Mouse (Mus musculus): ENCODE data around the gene Ncoa1.

Ncoa1 gene

DNA sequence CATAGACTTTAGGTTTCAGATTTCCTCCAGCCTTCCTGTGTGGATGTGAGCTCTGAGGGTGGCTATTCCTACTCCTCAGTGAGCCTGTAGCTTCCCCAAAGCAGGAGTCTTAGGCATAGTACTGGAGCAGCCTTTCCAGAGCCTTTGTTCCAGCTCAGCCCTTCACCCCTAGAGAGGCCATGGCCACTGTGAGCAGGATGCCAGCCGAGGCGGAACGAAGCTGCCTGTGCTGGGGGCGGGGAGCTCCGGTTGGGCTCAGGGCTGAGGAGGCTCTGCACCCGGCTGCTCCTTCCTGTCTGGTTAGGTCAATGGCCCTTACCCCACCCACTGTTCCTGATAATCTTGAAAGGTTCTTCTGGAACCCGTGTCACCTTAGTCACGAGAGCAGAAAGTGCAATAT, 264.1 kb downstream of the Ncoa1 start:
- DNase-seq (ENCODE audit: extremely low spot score, low spot score) = no peak

DNA sequence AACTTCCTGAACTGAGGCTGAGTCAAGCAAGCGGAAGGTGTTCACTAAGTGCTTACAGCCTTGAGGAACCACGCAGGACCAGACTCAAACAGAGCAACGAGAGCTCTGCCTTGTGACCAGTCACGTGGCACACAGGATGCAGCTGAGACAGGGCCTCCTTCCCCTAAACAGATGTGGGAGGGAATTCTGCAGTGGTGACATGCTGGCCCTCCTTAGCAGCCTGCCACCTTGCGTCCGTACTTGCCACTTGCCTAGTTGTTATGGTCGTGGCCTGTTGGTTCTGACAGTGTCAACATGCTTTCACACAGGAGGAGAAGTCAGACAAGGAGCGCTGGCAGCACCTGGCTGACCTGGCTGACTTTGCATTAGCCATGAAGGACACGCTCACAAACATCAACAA, 265.8 kb downstream of the Ncoa1 start:
- DNase-seq (ENCODE audit: extremely low spot score, low spot score) = no peak

DNA sequence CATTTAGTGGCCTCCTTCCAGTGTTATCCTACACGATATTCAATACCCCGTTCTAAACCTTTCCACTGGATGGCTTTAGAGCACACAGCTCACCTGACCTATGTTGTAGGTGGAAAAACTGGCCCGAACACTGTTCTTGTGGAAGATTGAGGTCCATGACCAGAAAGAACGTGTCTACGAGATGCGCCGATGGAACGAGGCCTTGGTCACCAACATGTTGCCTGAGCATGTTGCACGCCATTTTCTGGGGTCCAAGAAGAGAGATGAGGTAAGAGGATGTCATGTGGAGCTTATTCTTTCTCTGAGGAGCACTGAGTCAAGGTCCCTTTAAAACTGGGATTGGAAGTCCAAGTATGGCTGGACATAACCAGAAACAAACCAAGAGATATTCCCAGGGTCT, 267.8 kb downstream of the Ncoa1 start:
- DNase-seq (ENCODE audit: extremely low spot score, low spot score) = no peak

DNA sequence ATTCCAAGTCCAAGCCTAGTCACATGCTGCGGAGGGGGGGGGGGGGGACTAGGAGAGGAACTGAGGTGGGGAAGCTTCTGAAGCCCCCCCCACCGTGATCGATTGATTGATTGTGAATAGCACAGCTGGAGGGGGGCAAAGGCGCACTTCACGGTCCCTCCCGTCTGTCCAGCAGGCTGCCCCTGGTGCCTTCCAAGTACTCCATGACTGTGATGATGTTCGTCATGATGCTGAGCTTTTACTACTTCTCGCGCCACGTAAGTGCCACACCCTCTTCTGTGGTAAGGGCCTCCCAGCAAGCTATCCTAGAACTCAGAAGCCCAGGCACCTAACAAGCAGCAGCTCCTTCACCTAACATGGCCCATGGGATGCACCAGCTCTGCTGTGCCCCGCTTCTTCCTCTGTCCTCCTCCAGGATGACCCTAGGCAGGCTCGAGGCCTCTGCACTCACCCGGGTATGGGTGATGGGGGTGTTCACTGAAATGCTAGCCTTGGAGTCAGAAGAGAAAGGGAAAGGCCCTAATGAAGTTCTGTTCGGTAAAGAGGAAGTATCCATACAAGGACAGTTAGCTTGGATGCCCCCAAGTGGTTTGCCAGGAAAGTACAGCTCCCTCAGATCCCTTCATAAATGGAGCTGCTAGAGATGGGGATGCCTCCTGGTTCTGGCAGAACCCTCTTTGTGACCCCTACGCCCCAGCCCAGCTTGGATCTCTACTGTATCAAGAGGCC, 268.4 kb downstream of the Ncoa1 start:
- no peak for DNase-seq (ENCODE audit: extremely low spot score, low spot score)

DNA sequence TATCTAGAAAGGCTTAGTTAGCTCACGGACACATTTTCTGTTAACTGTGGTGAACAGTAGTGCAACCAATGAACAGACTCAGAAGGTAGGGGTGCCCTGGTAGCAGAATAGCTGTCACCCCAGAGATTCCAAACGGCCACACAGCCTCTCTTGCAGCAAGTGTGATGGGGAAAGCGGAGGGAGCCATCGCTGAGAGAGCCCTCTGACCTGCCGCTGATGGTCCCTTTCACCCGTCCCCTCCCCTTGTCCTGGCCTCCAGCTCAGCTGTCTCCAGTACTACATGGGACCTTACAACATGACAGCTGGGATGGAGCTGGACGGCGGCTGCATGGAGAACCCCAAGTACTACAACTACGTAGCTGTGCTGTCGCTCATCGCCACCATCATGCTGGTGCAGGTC, 270.9 kb downstream of the Ncoa1 start:
- DNase-seq (ENCODE audit: extremely low spot score, low spot score) = no peak

DNA sequence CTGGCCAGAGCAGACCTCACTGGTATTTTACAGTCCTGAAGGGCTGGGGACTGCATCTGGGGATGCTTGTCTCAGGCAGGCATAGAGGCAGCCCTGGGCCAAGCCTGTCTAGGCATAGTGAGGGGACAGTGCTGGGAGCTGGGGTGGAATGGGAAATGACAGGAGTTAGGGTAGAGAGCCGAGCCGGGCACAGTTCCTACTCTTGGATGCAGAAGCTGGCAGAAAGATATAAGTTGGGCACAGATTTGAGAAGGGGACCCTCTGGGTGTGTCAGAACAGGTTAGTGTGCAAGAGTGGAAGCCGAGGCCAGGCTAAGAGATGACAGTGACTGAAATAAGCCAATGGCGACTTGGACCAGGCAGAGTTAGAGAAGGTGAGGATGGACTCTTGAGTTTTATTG, 274.8 kb downstream of the Ncoa1 start:
- DNase-seq (ENCODE audit: extremely low spot score, low spot score) = no peak

DNA sequence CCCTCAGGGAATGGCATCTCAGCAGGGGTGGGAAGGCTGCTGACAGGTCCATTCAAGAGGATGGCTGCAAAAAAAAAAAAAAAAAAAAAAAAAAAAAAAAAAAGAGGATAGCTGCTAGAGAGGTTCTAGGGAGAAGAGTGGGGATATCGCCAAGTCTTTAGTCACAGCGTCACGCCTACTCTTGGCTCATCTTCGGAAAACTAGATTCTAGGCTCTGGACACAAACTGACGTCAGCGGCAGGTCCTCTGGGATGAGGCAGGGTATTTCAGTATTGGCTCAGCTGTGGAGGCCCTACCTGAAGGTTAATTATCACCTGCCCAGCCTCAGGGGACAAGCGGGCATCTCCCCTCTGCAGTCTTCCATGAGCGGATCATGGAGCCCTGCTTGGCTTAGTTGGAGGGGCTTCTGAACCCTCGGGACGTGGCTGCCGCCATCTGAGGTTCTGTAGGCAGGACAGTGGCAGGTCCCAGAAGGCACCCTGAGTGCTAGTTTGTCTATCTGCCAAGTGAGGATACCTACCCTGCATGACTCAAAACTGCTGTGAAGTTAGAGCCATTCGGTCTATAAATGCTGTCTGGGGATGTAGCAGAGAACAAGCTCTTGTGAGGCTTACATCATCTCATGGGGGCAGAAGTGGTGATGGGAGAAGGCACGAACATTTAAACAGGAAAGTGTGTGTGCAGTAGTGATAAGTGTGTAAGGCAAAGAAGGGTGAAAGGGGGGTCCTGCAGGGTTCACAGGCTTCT, 275.4 kb downstream of the Ncoa1 start:
- DNase-seq (ENCODE audit: extremely low spot score, low spot score) = no peak

DNA sequence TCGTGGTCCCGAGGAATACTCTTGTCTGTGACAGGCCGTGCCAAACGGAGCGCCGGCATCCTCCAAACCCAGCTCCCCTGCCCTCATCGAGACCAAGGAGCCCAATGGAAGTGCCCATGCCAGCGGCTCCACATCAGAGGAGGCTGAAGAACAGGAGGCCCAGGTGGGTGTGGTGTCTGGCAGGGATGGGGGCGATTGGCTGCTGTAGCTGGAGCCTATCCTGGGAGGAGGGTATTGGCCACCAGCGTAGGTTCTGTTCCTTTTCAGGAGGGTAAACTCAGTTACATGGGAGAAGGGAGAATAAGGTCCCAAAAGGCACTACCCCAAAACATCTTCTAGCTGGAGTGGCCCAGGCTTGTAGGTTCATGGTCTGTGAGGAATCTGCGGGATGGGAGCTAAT, 277.7 kb downstream of the Ncoa1 start:
- DNase-seq (ENCODE audit: extremely low spot score, low spot score) = no peak

DNA sequence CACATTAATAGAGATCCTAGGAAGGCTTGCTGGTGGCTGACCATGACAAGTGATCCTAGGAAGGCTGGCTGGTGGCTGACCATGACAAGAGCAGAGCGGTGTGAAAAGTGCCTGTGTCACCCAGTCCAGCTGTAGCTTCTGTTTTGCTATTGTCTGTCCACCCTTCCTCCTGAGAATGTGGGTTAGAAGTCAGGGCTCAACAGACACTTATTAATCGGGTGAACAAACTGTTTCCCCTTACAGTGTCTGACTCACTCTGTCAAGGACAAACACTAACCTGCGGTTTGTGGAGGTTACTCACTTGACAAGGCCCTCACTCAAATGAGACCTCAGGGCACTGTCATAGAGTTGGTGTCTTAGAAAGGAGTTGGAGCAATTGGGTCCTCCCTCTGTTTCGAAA, 278.3 kb downstream of the Ncoa1 start:
- DNase-seq (ENCODE audit: extremely low spot score, low spot score) = no peak

Measured in neural tube, embryonic 10.5 days (tissue).